Mouse (Mus musculus) ovary, adult 2 months (tissue): ENCODE data around the gene Chmp6. TPM values are rescaled to one million over a fixed set of nuclear protein-coding genes. Genes with fewer than 3 reads are reported as not detected.

Experiments
- polyA plus RNA-seq: library from polyadenylated mRNA; depleted of rRNA; stranded (reverse); fragments of >200 nt; gene quantifications from 2 replicates; pipeline ENCODE4 v1.2.3, GENCODE M21; 2012; rRNA removed

The Chmp6 gene
- polyA plus RNA-seq, result 68.5 and 82.9 TPM in 2 replicates

GRCm38 (mm10) chr11:119913291-119913934, at the start of gene Chmp6:
TSS of gene Chmp6 (plus strand) at chr11:119913441.

GRCm38 (mm10) chr11:119942727-119943427, 29.6 kb downstream of the Chmp6 start, which contains the start of gene Baiap2:
TSS of gene Baiap2 (plus strand) at chr11:119942763.

Other genes with a start within 250 kb of the Chmp6 start
- 64.1 and 66.1 TPM in 2 replicates for gene Baiap2, start 29.3 kb downstream of the Chmp6 start, polyA plus RNA-seq
- 12.1 and 12.9 TPM in 2 replicates for gene Aatk, start 133.7 kb downstream of the Chmp6 start, polyA plus RNA-seq
- 29.9 and 36.9 TPM in 2 replicates for gene Cep131, start 173.4 kb downstream of the Chmp6 start, polyA plus RNA-seq
- 43.9 and 58.4 TPM in 2 replicates for gene Tepsin, start 185.3 kb downstream of the Chmp6 start, polyA plus RNA-seq
- 63.7 and 66.4 TPM in 2 replicates for gene Ndufaf8, start 185.5 kb downstream of the Chmp6 start, polyA plus RNA-seq
- 224 and 236 TPM in 2 replicates for gene Slc38a10, start 237.9 kb downstream of the Chmp6 start, polyA plus RNA-seq